Mouse (Mus musculus): ENCODE results near the gene Gm20388. TPM values are rescaled to one million over a fixed set of nuclear protein-coding genes. Genes with fewer than 3 reads are reported as not detected.

Gm20388 gene
- total RNA-seq, 1 experiment = 27.0 TPM

DNA sequence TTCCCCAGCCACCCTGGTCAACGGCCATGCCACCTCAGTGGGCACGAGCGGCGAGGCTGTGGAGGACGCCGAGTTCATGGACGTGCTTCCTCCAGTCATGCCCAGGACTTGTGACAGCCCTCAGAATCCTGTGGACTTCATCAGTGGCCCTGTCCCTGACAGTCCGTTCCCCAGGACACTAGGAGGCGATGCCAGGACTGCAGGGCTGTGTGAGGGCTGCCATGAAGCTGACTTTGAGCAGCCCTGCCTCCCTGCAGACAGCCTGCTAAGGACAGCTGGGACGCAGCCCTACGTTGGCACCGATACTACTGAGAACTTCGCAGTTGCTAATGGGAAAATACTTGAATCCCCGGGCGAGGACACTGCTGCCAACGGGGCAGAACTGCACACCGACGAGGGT is 30.8 kb downstream of the Gm20388 start:
- peaks cover 67% of the 10 kb centered on the region for H3K36me3 ChIP-seq (ENCODE audit: control insufficient read depth, insufficient read depth, low read length, poor library complexity, severe bottlenecking)
- H3K4me1 ChIP-seq (ENCODE audit: control insufficient read depth in 2 of 2, insufficient read depth in 2 of 2, low read length in 2 of 2, poor library complexity in 1 of 2) = peaks cover 5 to 21% of the 10 kb centered on the region in 2 experiments; a peak in 3 of 4 replicates
- no peak for TF ChIP-seq CHD2 (IDR thresholded peaks at IDR 0.05; ENCODE audit: low read depth, low read length)
- TF ChIP-seq ZNF384 (IDR thresholded peaks at IDR 0.05; ENCODE audit: low read depth, low read length) = no peak
- no peak for TF ChIP-seq HCFC1 (IDR thresholded peaks at IDR 0.05; ENCODE audit: borderline replicate concordance, insufficient read depth, low read length)
- no peak for TF ChIP-seq ZC3H11A (IDR thresholded peaks at IDR 0.05; ENCODE audit: borderline replicate concordance, low read depth, low read length)
- TF ChIP-seq MAFK (IDR thresholded peaks at IDR 0.05; ENCODE audit: insufficient read depth, low read depth, low read length) = no peak
- in situ Hi-C loops (cut with MboI; ENCODE audit: low sequenced_read_pairs in 2 of 2, unreplicated experiment in 2 of 2) = no loop called here
- no peak overlapping the region for H3K4me3 ChIP-seq (ENCODE audit: insufficient read depth in 1 of 2, low read depth in 1 of 2, low read length in 2 of 2, poor library complexity in 1 of 2, severe bottlenecking in 1 of 2)
- DNase-seq (ENCODE audit: low read depth, low spot score) = no peak
- H3K9me3 ChIP-seq (ENCODE audit: control insufficient read depth, insufficient read depth, low read depth, low read length) = no peaks in the 10 kb centered on the region
- no peak overlapping the region for H3K27ac ChIP-seq (ENCODE audit: insufficient read depth, low read depth, low read length, poor library complexity, severe bottlenecking)
- H3K9ac ChIP-seq (ENCODE audit: insufficient read depth, low read depth, low read length, poor library complexity, severe bottlenecking) = no peak overlapping the region

DNA sequence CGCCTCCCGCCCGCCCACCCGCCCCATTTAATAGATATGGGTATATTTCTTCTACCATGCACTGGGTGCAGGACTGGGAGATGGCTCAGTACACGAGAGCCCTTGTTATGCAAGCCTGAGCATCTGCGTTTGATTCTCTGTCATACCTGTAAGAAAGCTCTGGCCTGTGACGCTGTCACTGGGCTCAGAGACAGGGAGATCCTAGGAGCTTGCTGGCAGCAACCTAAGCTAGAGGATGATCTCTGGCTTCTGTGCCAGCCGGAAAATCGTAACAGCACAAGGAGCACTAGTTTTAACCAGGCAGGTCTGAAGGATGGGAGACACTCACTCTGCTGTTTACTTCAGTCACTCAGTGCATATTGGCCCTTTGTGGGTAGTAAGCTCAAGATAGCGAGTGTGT is 33.0 kb downstream of the Gm20388 start:
- H3K9ac ChIP-seq (ENCODE audit: insufficient read depth, low read depth, low read length, poor library complexity, severe bottlenecking) = no peak overlapping the region
- peaks cover 68% of the 10 kb centered on the region for H3K36me3 ChIP-seq (ENCODE audit: control insufficient read depth, insufficient read depth, low read length, poor library complexity, severe bottlenecking)
- in situ Hi-C loops (cut with MboI; ENCODE audit: low sequenced_read_pairs in 2 of 2, unreplicated experiment in 2 of 2) = no loop called here
- H3K4me1 ChIP-seq (ENCODE audit: control insufficient read depth in 2 of 2, insufficient read depth in 2 of 2, low read length in 2 of 2, poor library complexity in 1 of 2) = peaks cover 3 to 7% of the 10 kb centered on the region in 2 experiments; a peak in 3 of 4 replicates
- no peak overlapping the region for H3K4me3 ChIP-seq (ENCODE audit: insufficient read depth in 1 of 2, low read depth in 1 of 2, low read length in 2 of 2, poor library complexity in 1 of 2, severe bottlenecking in 1 of 2)
- no peak for DNase-seq (ENCODE audit: low read depth, low spot score)
- H3K9me3 ChIP-seq (ENCODE audit: control insufficient read depth, insufficient read depth, low read depth, low read length) = no peaks in the 10 kb centered on the region
- no peak overlapping the region for H3K27ac ChIP-seq (ENCODE audit: insufficient read depth, low read depth, low read length, poor library complexity, severe bottlenecking)
- TF ChIP-seq MAFK (IDR thresholded peaks at IDR 0.05; ENCODE audit: insufficient read depth, low read depth, low read length) (no peak), CHD2 (IDR thresholded peaks at IDR 0.05; ENCODE audit: low read depth, low read length) (no peak), ZC3H11A (IDR thresholded peaks at IDR 0.05; ENCODE audit: borderline replicate concordance, low read depth, low read length) (no peak), ZNF384 (IDR thresholded peaks at IDR 0.05; ENCODE audit: low read depth, low read length) (no peak), HCFC1 (IDR thresholded peaks at IDR 0.05; ENCODE audit: borderline replicate concordance, insufficient read depth, low read length) (no peak)

DNA sequence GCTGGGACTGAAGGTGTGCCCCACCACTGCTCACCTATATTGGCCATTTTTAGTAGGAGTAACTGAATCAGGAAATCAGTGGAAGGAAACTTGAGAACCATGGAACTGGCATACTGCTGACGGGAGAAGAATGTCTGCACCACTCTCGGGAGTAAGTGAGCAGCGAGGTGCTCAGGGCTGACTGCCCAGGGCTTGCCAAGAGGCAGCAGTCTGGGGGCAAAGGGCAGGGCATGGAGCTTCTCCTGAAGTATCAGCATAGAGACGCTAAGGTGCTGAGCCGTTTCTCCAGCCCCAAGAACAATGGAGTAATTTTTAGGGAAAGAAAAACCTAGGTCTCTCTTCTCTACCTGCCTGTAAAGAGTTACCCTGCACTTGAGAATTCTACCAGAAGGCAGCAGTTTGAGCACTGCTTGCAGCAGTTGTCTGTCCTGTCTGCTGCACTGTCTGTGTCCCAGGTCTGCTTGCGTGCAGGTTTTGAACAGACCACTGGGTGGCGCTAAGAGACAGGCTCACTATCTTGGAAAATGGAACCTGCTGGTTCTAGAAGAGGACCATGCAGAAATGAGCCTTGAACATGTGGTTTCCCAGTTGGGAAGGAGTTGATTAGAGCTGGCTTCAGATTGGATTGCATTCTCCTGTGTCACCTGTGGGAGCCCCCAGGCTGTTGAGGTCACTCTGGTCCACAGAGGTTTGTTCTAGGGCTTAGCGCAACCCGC is 33.6 kb downstream of the Gm20388 start:
- in situ Hi-C loops (cut with MboI; ENCODE audit: low sequenced_read_pairs in 2 of 2, unreplicated experiment in 2 of 2) = no loop called here
- Histone ChIP-seq H3K9ac (ENCODE audit: insufficient read depth, low read depth, low read length, poor library complexity, severe bottlenecking) (no peak overlapping the region), H3K4me1 (ENCODE audit: control insufficient read depth in 2 of 2, insufficient read depth in 2 of 2, low read length in 2 of 2, poor library complexity in 1 of 2) (peaks cover 3 to 8% of the 10 kb centered on the region in 2 experiments; a peak in 1 of 4 replicates), H3K9me3 (ENCODE audit: control insufficient read depth, insufficient read depth, low read depth, low read length) (no peaks in the 10 kb centered on the region), H3K36me3 (ENCODE audit: control insufficient read depth, insufficient read depth, low read length, poor library complexity, severe bottlenecking) (peaks cover 74% of the 10 kb centered on the region), H3K27ac (ENCODE audit: insufficient read depth, low read depth, low read length, poor library complexity, severe bottlenecking) (no peak overlapping the region), H3K4me3 (ENCODE audit: insufficient read depth in 1 of 2, low read depth in 1 of 2, low read length in 2 of 2, poor library complexity in 1 of 2, severe bottlenecking in 1 of 2) (no peak overlapping the region)
- TF ChIP-seq HCFC1 (IDR thresholded peaks at IDR 0.05; ENCODE audit: borderline replicate concordance, insufficient read depth, low read length) (no peak), ZC3H11A (IDR thresholded peaks at IDR 0.05; ENCODE audit: borderline replicate concordance, low read depth, low read length) (no peak), CHD2 (IDR thresholded peaks at IDR 0.05; ENCODE audit: low read depth, low read length) (no peak), MAFK (IDR thresholded peaks at IDR 0.05; ENCODE audit: insufficient read depth, low read depth, low read length) (no peak), ZNF384 (IDR thresholded peaks at IDR 0.05; ENCODE audit: low read depth, low read length) (no peak)
- peak; percentile 60 for DNase-seq (ENCODE audit: low read depth, low spot score)

DNA sequence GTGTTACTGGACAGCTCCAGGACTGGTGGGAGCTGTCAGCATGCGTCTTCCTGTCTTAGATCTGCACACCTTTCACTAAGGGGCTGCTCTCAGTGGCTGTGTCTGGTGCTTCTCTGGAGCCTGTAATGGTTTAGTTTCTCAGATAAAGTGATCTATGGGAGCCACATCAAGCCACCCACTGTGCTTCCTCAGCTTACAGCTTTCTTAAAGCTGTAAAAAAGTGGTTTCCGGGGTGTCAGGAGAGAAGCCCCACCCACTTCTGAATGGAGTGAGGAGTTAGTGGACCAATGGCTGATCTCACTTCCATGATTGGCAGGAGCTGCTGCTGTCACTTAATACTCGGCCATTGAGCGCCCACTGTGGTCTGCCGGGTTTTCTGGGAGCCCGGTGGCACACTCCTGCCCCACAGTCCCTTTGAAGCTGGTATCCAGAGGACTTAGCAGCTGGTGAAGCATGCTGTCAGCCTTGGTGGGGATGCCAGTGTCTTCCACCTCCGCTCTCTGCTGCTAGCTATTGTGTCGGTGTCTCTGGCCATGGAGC is 35.8 kb downstream of the Gm20388 start:
- H3K4me1 ChIP-seq (ENCODE audit: control insufficient read depth in 2 of 2, insufficient read depth in 2 of 2, low read length in 2 of 2, poor library complexity in 1 of 2) = peaks cover 3% of the 10 kb centered on the region in 2 experiments; a peak in 1 of 4 replicates
- H3K27ac ChIP-seq (ENCODE audit: insufficient read depth, low read depth, low read length, poor library complexity, severe bottlenecking) = no peak overlapping the region
- no peak overlapping the region for H3K9ac ChIP-seq (ENCODE audit: insufficient read depth, low read depth, low read length, poor library complexity, severe bottlenecking)
- in situ Hi-C loops (cut with MboI; ENCODE audit: low sequenced_read_pairs in 2 of 2, unreplicated experiment in 2 of 2) = no loop called here
- no peaks in the 10 kb centered on the region for H3K9me3 ChIP-seq (ENCODE audit: control insufficient read depth, insufficient read depth, low read depth, low read length)
- no peak for TF ChIP-seq MAFK (IDR thresholded peaks at IDR 0.05; ENCODE audit: insufficient read depth, low read depth, low read length)
- no peak for TF ChIP-seq ZC3H11A (IDR thresholded peaks at IDR 0.05; ENCODE audit: borderline replicate concordance, low read depth, low read length)
- TF ChIP-seq CHD2 (IDR thresholded peaks at IDR 0.05; ENCODE audit: low read depth, low read length) = no peak
- TF ChIP-seq ZNF384 (IDR thresholded peaks at IDR 0.05; ENCODE audit: low read depth, low read length) = no peak
- no peak for TF ChIP-seq HCFC1 (IDR thresholded peaks at IDR 0.05; ENCODE audit: borderline replicate concordance, insufficient read depth, low read length)
- peaks cover 76% of the 10 kb centered on the region for H3K36me3 ChIP-seq (ENCODE audit: control insufficient read depth, insufficient read depth, low read length, poor library complexity, severe bottlenecking)
- no peak overlapping the region for H3K4me3 ChIP-seq (ENCODE audit: insufficient read depth in 1 of 2, low read depth in 1 of 2, low read length in 2 of 2, poor library complexity in 1 of 2, severe bottlenecking in 1 of 2)
- DNase-seq (ENCODE audit: low read depth, low spot score) = no peak
